Mouse (Mus musculus): ENCODE data around the gene Snrpb. TPM values are rescaled to one million over a fixed set of nuclear protein-coding genes. Genes with fewer than 3 reads are reported as not detected.

Snrpb gene
- polyA plus RNA-seq, 1 experiment from 2014 or later = 315 TPM

DNA sequence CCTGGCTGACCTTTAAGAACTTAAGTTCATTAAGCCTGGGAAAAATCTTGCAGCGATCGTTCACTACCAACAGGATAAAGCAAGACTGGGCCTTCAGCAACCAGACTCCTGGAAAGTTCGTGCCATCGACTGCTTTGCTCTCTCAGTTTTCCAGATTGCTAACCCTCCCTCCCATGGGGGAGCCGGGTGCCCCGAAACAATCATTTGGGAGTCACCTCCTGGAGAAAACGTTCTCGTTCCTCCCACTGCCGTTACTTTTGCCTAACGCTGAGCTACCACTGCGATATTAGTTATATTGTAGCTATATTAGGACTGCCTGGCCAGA lies 860 bp downstream of the Snrpb start:
- ATAC-seq (ENCODE audit: low read depth) = no peak
- peak overlapping the region; percentile 92 for H3K27ac ChIP-seq (ENCODE audit: low read depth, low read length)
- H3K4me2 ChIP-seq (ENCODE audit: low read depth, low read length) = peak overlapping the region; percentile 89
- H3K4me3 ChIP-seq (ENCODE audit: low read depth, low read length) = peak overlapping the region; percentile 80
- H3K4me1 ChIP-seq (ENCODE audit: control insufficient read depth, insufficient read depth, low read length) = peaks cover 22% of the 10 kb centered on the region
- H3K36me3 ChIP-seq (ENCODE audit: control insufficient read depth, insufficient read depth, low read length) = peaks cover 21% of the 10 kb centered on the region
- H3K9ac ChIP-seq (replicated peaks; ENCODE audit: low read depth, low read length) = peak overlapping the region; percentile 98
- WGBS = under 1% methylated on average over 11 of the region's 11 CpGs
- H3K27me3 ChIP-seq (ENCODE audit: control insufficient read depth, insufficient read depth, low read length) = peaks cover 3% of the 10 kb centered on the region; the same call in 1 of the 2 replicates
- H3K9me3 ChIP-seq (ENCODE audit: control insufficient read depth, low read length) = no peaks in the 10 kb centered on the region

GRCm38 (mm10) chr2:130176820-130177219 lies 2.4 kb downstream of the Snrpb start:
- Histone ChIP-seq H3K27ac (ENCODE audit: low read depth, low read length) (no peak overlapping the region), H3K4me3 (ENCODE audit: low read depth, low read length) (no peak overlapping the region), H3K36me3 (ENCODE audit: control insufficient read depth, insufficient read depth, low read length) (peaks cover 37% of the 10 kb centered on the region), H3K4me1 (ENCODE audit: control insufficient read depth, insufficient read depth, low read length) (peaks cover 22% of the 10 kb centered on the region), H3K4me2 (ENCODE audit: low read depth, low read length) (peak overlapping the region; percentile 89; the same call in 1 of the 2 replicates), H3K27me3 (ENCODE audit: control insufficient read depth, insufficient read depth, low read length) (peaks cover 3% of the 10 kb centered on the region; the same call in 1 of the 2 replicates), H3K9ac (replicated peaks; ENCODE audit: low read depth, low read length) (no peak overlapping the region), H3K9me3 (ENCODE audit: control insufficient read depth, low read length) (no peaks in the 10 kb centered on the region)
- WGBS = 78% methylated on average over 8 of the region's 8 CpGs
- ATAC-seq (ENCODE audit: low read depth) = no peak

DNA sequence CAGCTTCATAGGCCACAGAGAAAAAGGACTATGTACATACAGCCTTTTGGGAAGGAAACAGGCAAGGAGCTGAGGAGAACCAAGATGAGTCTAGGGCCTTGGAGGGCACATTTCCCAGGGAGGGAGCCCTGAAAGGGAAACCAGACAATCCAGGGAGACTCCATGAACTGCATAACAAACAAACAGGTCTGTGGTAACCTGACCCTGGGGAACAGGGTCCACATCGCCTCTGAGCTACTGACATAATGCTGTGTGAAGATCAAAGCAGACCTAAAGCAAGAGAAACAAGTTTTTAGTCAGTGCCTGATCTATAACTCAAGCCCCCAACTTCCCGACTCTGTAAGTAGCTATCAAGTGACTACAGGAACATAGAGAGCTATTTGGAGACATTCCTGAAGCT lies 7.5 kb downstream of the Snrpb start:
- H3K36me3 ChIP-seq (ENCODE audit: control insufficient read depth, insufficient read depth, low read length) = peaks cover 55% of the 10 kb centered on the region
- ATAC-seq (ENCODE audit: low read depth) = no peak
- H3K4me2 ChIP-seq (ENCODE audit: low read depth, low read length) = no peak overlapping the region
- 82% methylated on average over 2 of the region's 2 CpGs for WGBS
- no peaks in the 10 kb centered on the region for H3K9me3 ChIP-seq (ENCODE audit: control insufficient read depth, low read length)
- H3K4me3 ChIP-seq (ENCODE audit: low read depth, low read length) = no peak overlapping the region
- H3K4me1 ChIP-seq (ENCODE audit: control insufficient read depth, insufficient read depth, low read length) = peaks cover 1% of the 10 kb centered on the region
- no peak overlapping the region for H3K27ac ChIP-seq (ENCODE audit: low read depth, low read length)
- H3K27me3 ChIP-seq (ENCODE audit: control insufficient read depth, insufficient read depth, low read length) = no peaks in the 10 kb centered on the region
- H3K9ac ChIP-seq (replicated peaks; ENCODE audit: low read depth, low read length) = no peak overlapping the region

GRCm38 (mm10) chr2:130167861-130168260 lies 11.3 kb downstream of the Snrpb start:
- whole genome bisulfite sequencing = 51% methylated on average over 3 of the region's 3 CpGs
- no peak for ATAC-seq (ENCODE audit: low read depth)

DNA sequence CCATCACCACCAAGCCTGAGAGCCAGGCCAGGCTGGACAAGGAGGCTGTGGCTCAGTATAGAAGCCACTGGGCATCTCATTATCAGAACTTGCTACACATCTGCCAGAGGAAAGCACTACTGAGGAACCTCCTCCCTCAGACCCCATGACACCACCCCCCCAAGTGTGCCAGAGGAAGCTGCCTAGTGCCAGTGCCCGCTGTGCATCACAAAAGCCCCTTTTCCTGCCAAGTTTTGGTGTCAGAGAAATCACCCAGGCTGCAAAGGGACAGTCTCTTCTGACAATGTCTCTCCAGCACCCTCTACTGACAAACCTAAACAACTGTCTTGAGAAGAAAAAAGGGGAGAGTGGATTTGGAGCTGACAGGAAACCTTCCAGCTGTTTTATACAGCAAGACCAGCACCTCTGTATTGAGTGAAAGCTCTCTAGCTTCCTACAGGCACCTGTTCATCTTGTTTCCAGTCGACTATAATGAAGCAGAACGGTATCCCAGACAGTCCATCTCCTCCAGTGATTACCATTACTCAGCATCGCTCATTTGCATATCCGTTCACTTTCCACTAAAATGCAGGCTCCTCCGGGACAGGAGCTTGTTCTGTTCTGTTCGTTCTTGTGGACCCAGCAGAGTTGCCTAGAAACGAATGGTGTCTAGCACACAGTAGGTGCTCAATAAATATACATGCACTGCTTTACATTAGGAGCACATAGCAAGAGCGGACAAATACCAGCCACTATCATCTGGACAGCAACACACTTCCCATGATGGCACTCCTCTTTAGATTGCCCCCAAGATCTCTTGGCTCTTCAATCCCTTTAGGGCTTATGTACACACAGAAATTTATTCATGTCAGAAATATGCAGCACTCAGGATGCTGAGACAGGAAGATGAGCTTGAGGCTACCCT lies 12.6 kb downstream of the Snrpb start:
- H3K4me2 ChIP-seq (ENCODE audit: low read depth, low read length) = no peak overlapping the region
- peak; percentile 87 for ATAC-seq (ENCODE audit: low read depth)
- peaks cover 16% of the 10 kb centered on the region for H3K36me3 ChIP-seq (ENCODE audit: control insufficient read depth, insufficient read depth, low read length)
- 52% methylated on average over 9 of the region's 9 CpGs for WGBS
- no peaks in the 10 kb centered on the region for H3K4me1 ChIP-seq (ENCODE audit: control insufficient read depth, insufficient read depth, low read length)
- no peak overlapping the region for H3K4me3 ChIP-seq (ENCODE audit: low read depth, low read length)
- no peak overlapping the region for H3K9ac ChIP-seq (replicated peaks; ENCODE audit: low read depth, low read length)
- no peaks in the 10 kb centered on the region for H3K27me3 ChIP-seq (ENCODE audit: control insufficient read depth, insufficient read depth, low read length)
- peak overlapping the region; percentile 39; the same call in 1 of the 2 replicates for H3K27ac ChIP-seq (ENCODE audit: low read depth, low read length)
- H3K9me3 ChIP-seq (ENCODE audit: control insufficient read depth, low read length) = no peaks in the 10 kb centered on the region

More at GRCm38 (mm10) chr2:130167861-130168260, 11.3 kb downstream of the Snrpb start:
- Histone ChIP-seq H3K4me3 (ENCODE audit: low read depth, low read length) (no peak overlapping the region), H3K4me2 (ENCODE audit: low read depth, low read length) (no peak overlapping the region), H3K36me3 (ENCODE audit: control insufficient read depth, insufficient read depth, low read length) (peaks cover 29% of the 10 kb centered on the region), H3K9me3 (ENCODE audit: control insufficient read depth, low read length) (no peaks in the 10 kb centered on the region), H3K4me1 (ENCODE audit: control insufficient read depth, insufficient read depth, low read length) (no peaks in the 10 kb centered on the region), H3K9ac (replicated peaks; ENCODE audit: low read depth, low read length) (no peak overlapping the region), H3K27me3 (ENCODE audit: control insufficient read depth, insufficient read depth, low read length) (no peaks in the 10 kb centered on the region), H3K27ac (ENCODE audit: low read depth, low read length) (no peak overlapping the region)

- H3K4me3 ChIP-seq (ENCODE audit: low read depth, low read length) = no peak overlapping the region
- H3K4me1 ChIP-seq (ENCODE audit: control insufficient read depth, insufficient read depth, low read length) = no peaks in the 10 kb centered on the region
- no peaks in the 10 kb centered on the region for H3K27me3 ChIP-seq (ENCODE audit: control insufficient read depth, insufficient read depth, low read length)
- no peak for ATAC-seq (ENCODE audit: low read depth)
- no peak overlapping the region for H3K9ac ChIP-seq (replicated peaks; ENCODE audit: low read depth, low read length)
- WGBS = 83% methylated on average over 5 of the region's 5 CpGs
- no peak overlapping the region for H3K4me2 ChIP-seq (ENCODE audit: low read depth, low read length)
- no peaks in the 10 kb centered on the region for H3K9me3 ChIP-seq (ENCODE audit: control insufficient read depth, low read length)
- H3K36me3 ChIP-seq (ENCODE audit: control insufficient read depth, insufficient read depth, low read length) = no peaks in the 10 kb centered on the region
- no peak overlapping the region for H3K27ac ChIP-seq (ENCODE audit: low read depth, low read length)
Observed at GRCm38 (mm10) chr2:130162701-130163100, 16.5 kb downstream of the Snrpb start.

GRCm38 (mm10) chr2:130158088-130158437 lies 21.1 kb downstream of the Snrpb start:
- Histone ChIP-seq H3K9ac (replicated peaks; ENCODE audit: low read depth, low read length) (no peak overlapping the region), H3K9me3 (ENCODE audit: control insufficient read depth, low read length) (no peaks in the 10 kb centered on the region), H3K4me1 (ENCODE audit: control insufficient read depth, insufficient read depth, low read length) (no peaks in the 10 kb centered on the region), H3K27me3 (ENCODE audit: control insufficient read depth, insufficient read depth, low read length) (no peaks in the 10 kb centered on the region), H3K4me3 (ENCODE audit: low read depth, low read length) (no peak overlapping the region), H3K36me3 (ENCODE audit: control insufficient read depth, insufficient read depth, low read length) (no peaks in the 10 kb centered on the region), H3K4me2 (ENCODE audit: low read depth, low read length) (no peak overlapping the region), H3K27ac (ENCODE audit: low read depth, low read length) (no peak overlapping the region)
- 57% methylated on average over 4 of the region's 4 CpGs for WGBS
- no peak for ATAC-seq (ENCODE audit: low read depth)

GRCm38 (mm10) chr2:130157231-130158087 lies 21.7 kb downstream of the Snrpb start:
- Histone ChIP-seq H3K9me3 (ENCODE audit: control insufficient read depth, low read length) (no peaks in the 10 kb centered on the region), H3K4me3 (ENCODE audit: low read depth, low read length) (no peak overlapping the region), H3K27ac (ENCODE audit: low read depth, low read length) (no peak overlapping the region), H3K9ac (replicated peaks; ENCODE audit: low read depth, low read length) (no peak overlapping the region), H3K4me1 (ENCODE audit: control insufficient read depth, insufficient read depth, low read length) (no peaks in the 10 kb centered on the region), H3K27me3 (ENCODE audit: control insufficient read depth, insufficient read depth, low read length) (no peaks in the 10 kb centered on the region), H3K4me2 (ENCODE audit: low read depth, low read length) (no peak overlapping the region), H3K36me3 (ENCODE audit: control insufficient read depth, insufficient read depth, low read length) (no peaks in the 10 kb centered on the region)
- ATAC-seq (ENCODE audit: low read depth) = no peak
- WGBS = 58% methylated on average over 14 of the region's 14 CpGs

GRCm38 (mm10) chr2:130155851-130156250 lies 23.4 kb downstream of the Snrpb start:
- H3K27ac ChIP-seq (ENCODE audit: low read depth, low read length) = no peak overlapping the region
- ATAC-seq (ENCODE audit: low read depth) = no peak
- H3K9me3 ChIP-seq (ENCODE audit: control insufficient read depth, low read length) = no peaks in the 10 kb centered on the region
- H3K4me3 ChIP-seq (ENCODE audit: low read depth, low read length) = no peak overlapping the region
- H3K9ac ChIP-seq (replicated peaks; ENCODE audit: low read depth, low read length) = no peak overlapping the region
- no peaks in the 10 kb centered on the region for H3K36me3 ChIP-seq (ENCODE audit: control insufficient read depth, insufficient read depth, low read length)
- no peak overlapping the region for H3K4me2 ChIP-seq (ENCODE audit: low read depth, low read length)
- no peaks in the 10 kb centered on the region for H3K27me3 ChIP-seq (ENCODE audit: control insufficient read depth, insufficient read depth, low read length)
- no peaks in the 10 kb centered on the region for H3K4me1 ChIP-seq (ENCODE audit: control insufficient read depth, insufficient read depth, low read length)
